Mouse (Mus musculus): ENCODE measurements around the gene Rad51b. TPM values are rescaled to one million over a fixed set of nuclear protein-coding genes. Genes with fewer than 3 reads are reported as not detected.
A peak's percentile ranks its signal among the peaks of the same experiment; 100 is the strongest.

Rad51b gene
- total RNA-seq, 2 experiments from 2014 or later = 0.36 TPM; not detected in 1

- no peak for DNase-seq (ENCODE audit: extremely low spot score in 1 of 2, low spot score in 2 of 2)
- intact Hi-C loops (cut with DNase I) = no loop called here
- Histone ChIP-seq H3K27ac (no peak overlapping the region), H3K4me3 (no peak overlapping the region)
- no peak for TF ChIP-seq CTCF (IDR thresholded peaks at IDR 0.05)
Measured at GRCm38 (mm10) chr12:79645656-79646055, 348.6 kb downstream of the Rad51b start.

GRCm38 (mm10) chr12:79646646-79647164, 349.6 kb downstream of the Rad51b start:
- H3K4me3 ChIP-seq = no peak overlapping the region
- intact Hi-C loops (cut with DNase I) = no loop called here
- no peak overlapping the region for H3K27ac ChIP-seq
- no peak for DNase-seq (ENCODE audit: extremely low spot score in 1 of 2, low spot score in 2 of 2)
- TF ChIP-seq CTCF (IDR thresholded peaks at IDR 0.05) = no peak

- H3K4me3 ChIP-seq = no peak overlapping the region
- no peak for TF ChIP-seq CTCF (IDR thresholded peaks at IDR 0.05)
- DNase-seq (ENCODE audit: extremely low spot score in 1 of 2, low spot score in 2 of 2) = no peak
- no peak overlapping the region for H3K27ac ChIP-seq
- intact Hi-C loops (cut with DNase I) = no loop called here
Measured at GRCm38 (mm10) chr12:79647382-79647781, 350.3 kb downstream of the Rad51b start.

GRCm38 (mm10) chr12:79647976-79648375, 350.9 kb downstream of the Rad51b start:
- DNase-seq (ENCODE audit: extremely low spot score in 1 of 2, low spot score in 2 of 2) = no peak
- H3K4me3 ChIP-seq = no peak overlapping the region
- H3K27ac ChIP-seq = no peak overlapping the region
- intact Hi-C loops (cut with DNase I) = no loop called here
- TF ChIP-seq CTCF (IDR thresholded peaks at IDR 0.05) = no peak

GRCm38 (mm10) chr12:79648812-79649700, 352.0 kb downstream of the Rad51b start:
- no peak for DNase-seq (ENCODE audit: extremely low spot score in 1 of 2, low spot score in 2 of 2)
- intact Hi-C loops (cut with DNase I) = no loop called here
- Histone ChIP-seq H3K27ac (no peak overlapping the region), H3K4me3 (no peak overlapping the region)
- TF ChIP-seq CTCF (IDR thresholded peaks at IDR 0.05) = no peak

GRCm38 (mm10) chr12:79649796-79650195, 352.7 kb downstream of the Rad51b start:
- no peak for DNase-seq (ENCODE audit: extremely low spot score in 1 of 2, low spot score in 2 of 2)
- no peak for TF ChIP-seq CTCF (IDR thresholded peaks at IDR 0.05)
- intact Hi-C loops (cut with DNase I) = no loop called here
- Histone ChIP-seq H3K27ac (no peak overlapping the region), H3K4me3 (no peak overlapping the region)

GRCm38 (mm10) chr12:79655138-79655537, 358.1 kb downstream of the Rad51b start:
- H3K27ac ChIP-seq = no peak overlapping the region
- intact Hi-C loops (cut with DNase I) = no loop called here
- H3K4me3 ChIP-seq = no peak overlapping the region
- no peak for DNase-seq (ENCODE audit: extremely low spot score in 1 of 2, low spot score in 2 of 2)
- TF ChIP-seq CTCF (IDR thresholded peaks at IDR 0.05) = peak; percentile 2; the same call in 1 of the 2 replicates

GRCm38 (mm10) chr12:79658861-79659260, 361.8 kb downstream of the Rad51b start:
- DNase-seq (ENCODE audit: extremely low spot score in 1 of 2, low spot score in 2 of 2) = no peak
- no peak overlapping the region for H3K4me3 ChIP-seq
- TF ChIP-seq CTCF (IDR thresholded peaks at IDR 0.05) = no peak
- no peak overlapping the region for H3K27ac ChIP-seq
- intact Hi-C loops (cut with DNase I) = no loop called here

GRCm38 (mm10) chr12:79661270-79661669, 364.2 kb downstream of the Rad51b start:
- H3K4me3 ChIP-seq = no peak overlapping the region
- intact Hi-C loops (cut with DNase I) = no loop called here
- DNase-seq (ENCODE audit: extremely low spot score in 1 of 2, low spot score in 2 of 2) = peak in 1 of 2 experiments; percentile 15

GRCm38 (mm10) chr12:79663131-79663892, 366.2 kb downstream of the Rad51b start:
- peak in 1 of 2 experiments; percentile 13 for DNase-seq (ENCODE audit: extremely low spot score in 1 of 2, low spot score in 2 of 2)

More at GRCm38 (mm10) chr12:79661270-79661669, 364.2 kb downstream of the Rad51b start:
- H3K27ac ChIP-seq = no peak overlapping the region
- no peak for TF ChIP-seq CTCF (IDR thresholded peaks at IDR 0.05)

GRCm38 (mm10) chr12:79663893-79664574, 367.0 kb downstream of the Rad51b start:
- H3K27ac ChIP-seq = no peak overlapping the region
- intact Hi-C loops (cut with DNase I) = no loop called here
- H3K4me3 ChIP-seq = no peak overlapping the region
- no peak for DNase-seq (ENCODE audit: extremely low spot score in 1 of 2, low spot score in 2 of 2)
- no peak for TF ChIP-seq CTCF (IDR thresholded peaks at IDR 0.05)

More at GRCm38 (mm10) chr12:79663131-79663892, 366.2 kb downstream of the Rad51b start:
- H3K27ac ChIP-seq = peak overlapping the region; percentile 38; the same call in 1 of the 2 replicates
- H3K4me3 ChIP-seq = no peak overlapping the region
- TF ChIP-seq CTCF (IDR thresholded peaks at IDR 0.05) = no peak; the same call in 1 of the 2 replicates
- intact Hi-C loops (cut with DNase I) = no loop called here

Data from left cerebral cortex, adult 2 months (tissue).